Mouse (Mus musculus) liver, embryonic 14.5 days (tissue): ENCODE results near the gene Ambra1.

Experiments
- CTCF ChIP-seq: IDR thresholded peaks from 2 replicates; pipeline ENCODE4 v1.5.1; 2016; ENCODE audit warnings: antibody characterized with exemption, low read depth, control low read depth
- EP300 ChIP-seq: IDR thresholded peaks from 2 replicates; pipeline ENCODE4 v1.6.1; 2016; ENCODE audit warnings: antibody characterized with exemption, low read depth

DNA sequence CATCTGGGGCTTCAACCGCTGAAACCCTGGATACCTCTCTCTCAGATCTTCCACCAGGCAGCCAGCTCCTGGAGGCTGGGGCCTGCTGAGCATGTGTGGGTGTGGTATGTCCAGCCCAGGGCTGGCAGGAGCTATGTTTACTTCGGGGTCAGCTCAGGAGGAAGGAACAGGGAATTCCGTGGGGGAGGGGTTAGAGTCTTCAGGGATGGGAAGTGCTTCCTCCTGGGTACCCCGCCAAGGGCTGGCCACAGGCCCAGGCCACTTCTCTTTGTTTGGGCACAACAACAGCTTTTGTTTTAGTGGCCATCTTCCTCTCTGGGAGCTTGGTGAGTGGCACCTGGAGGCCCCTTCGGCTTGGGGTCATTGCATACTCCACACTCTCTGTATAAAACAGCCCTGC lies 223.9 kb downstream of the Ambra1 start:
- TF ChIP-seq CTCF, result no peak
- no peak for TF ChIP-seq EP300
